Mouse (Mus musculus) brain, adult 2 months (tissue): ENCODE measurements at regions not wholly inside any gene's neighbourhood (a gene's known extent, or its start where the extent isn't known, plus 50 kb on each side); places are given as distances from the start of the nearest gene placed in this dataset.
A peak's percentile ranks its signal among the peaks of the same experiment; 100 is the strongest.

ENCODE experiments used
- DNase-seq: peaks from one replicate; pipeline ENCODE4 v3.0.0; 2011; ENCODE audit warnings: low read depth, low spot score

- DNase-seq = peak; percentile 86
These were observed 333.5 kb upstream of the Lsamp start for GRCm38 (mm10) chr16:39650616-39651015.

- no peak for DNase-seq
These were observed 316.3 kb upstream of the Lsamp start for GRCm38 (mm10) chr16:39667905-39668304.

GRCm38 (mm10) chr16:39672096-39672985, 311.8 kb upstream of the Lsamp start:
- no peak for DNase-seq

- peak; percentile 56 for DNase-seq
These were observed 308.4 kb upstream of the Lsamp start for GRCm38 (mm10) chr16:39675775-39676174.

- DNase-seq = peak; percentile 59
These were observed 305.9 kb upstream of the Lsamp start for GRCm38 (mm10) chr16:39678285-39678684.

- no peak for DNase-seq
These were observed 291.1 kb upstream of the Lsamp start for GRCm38 (mm10) chr16:39693061-39693460.

- DNase-seq = no peak
These were observed 288.3 kb upstream of the Lsamp start for GRCm38 (mm10) chr16:39695855-39696254.

GRCm38 (mm10) chr16:39699201-39699600, 285.0 kb upstream of the Lsamp start:
- DNase-seq = peak; percentile 35

- DNase-seq = no peak
These were observed 278.0 kb upstream of the Lsamp start for GRCm38 (mm10) chr16:39706131-39706530.

GRCm38 (mm10) chr16:39709387-39710039, 274.6 kb upstream of the Lsamp start:
- no peak for DNase-seq

GRCm38 (mm10) chr16:39727586-39727985, 256.6 kb upstream of the Lsamp start:
- no peak for DNase-seq

- DNase-seq = peak; percentile 12
These were observed 238.0 kb upstream of the Lsamp start for GRCm38 (mm10) chr16:39746041-39746736.

- DNase-seq = peak; percentile 58
These were observed 232.4 kb upstream of the Lsamp start for GRCm38 (mm10) chr16:39751748-39752147.

- DNase-seq = no peak
These were observed 183.1 kb upstream of the Lsamp start for GRCm38 (mm10) chr16:39801063-39801462.

GRCm38 (mm10) chr16:39820131-39820530, 164.0 kb upstream of the Lsamp start:
- no peak for DNase-seq

GRCm38 (mm10) chr16:39834241-39834640, 149.9 kb upstream of the Lsamp start:
- DNase-seq = no peak

GRCm38 (mm10) chr16:39881525-39881924, 102.6 kb upstream of the Lsamp start:
- DNase-seq = peak; percentile 63

GRCm38 (mm10) chr16:39887944-39888343, 96.2 kb upstream of the Lsamp start:
- no peak for DNase-seq
